In the genomic region with DNA sequence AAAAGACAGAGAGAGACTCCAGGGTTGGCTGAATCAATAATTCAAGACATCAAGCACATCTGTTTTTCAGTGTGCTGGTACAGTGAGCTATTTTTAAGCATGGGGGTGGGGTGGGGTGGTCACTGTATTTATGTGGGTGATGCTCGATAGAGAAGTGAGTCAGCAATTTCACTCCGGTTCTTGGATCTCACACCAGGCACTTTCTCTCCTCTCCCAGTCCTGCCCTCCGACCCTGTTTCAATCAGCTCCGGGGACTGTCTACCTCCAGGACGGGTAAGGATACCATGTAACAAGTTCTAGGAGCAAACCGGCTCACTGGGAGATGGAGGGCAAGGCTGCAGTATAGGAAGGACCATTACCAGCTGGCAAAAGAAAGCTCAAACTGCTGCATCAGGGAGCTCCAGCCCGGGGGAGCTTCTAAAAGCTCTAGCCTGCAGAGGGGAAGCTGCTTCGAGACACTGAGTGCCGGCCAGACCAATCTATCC, we compare ENCODE assay signal across 9 mouse cellular contexts. TPM values are rescaled to one million over a fixed set of nuclear protein-coding genes. Genes with fewer than 3 reads are reported as not detected.
A peak's percentile ranks its signal among the peaks of the same experiment; 100 is the strongest.
DNase-seq lines count a peak whose midpoint lies in the region; ATAC-seq and TF ChIP-seq lines count a peak whose summit lies in the region.
"Had no signal": no experiment of that assay in that cellular context is flagged by ENCODE, and none has a peak within 500 bp of the region (broad histone marks: within the 10 kb centered on the region; RNA-seq: fewer than 3 reads in every experiment).

No protein-coding gene starts in this region.

- peak; percentile 89 for DNase-seq in MEL (ENCODE audit: low read depth, low spot score)
- DNase-seq in fibroblast of lung, adult 2 months (ENCODE audit: low read depth): peak; percentile 41
- no peak for DNase-seq in urinary bladder, adult 18-20 months (ENCODE audit: low spot score in 2 of 2)
- no peak for DNase-seq in left cerebral cortex, adult 8-10 months (ENCODE audit: low spot score in 2 of 2)
- no peak for DNase-seq in ovary, postnatal 14 days (ENCODE audit: low spot score)
- DNase-seq: right cerebral cortex, postnatal 14 days had no signal

- H3K9ac ChIP-seq in hindbrain, embryonic 13.5 days: no peak overlapping the region
- no peak overlapping the region for H3K9ac ChIP-seq in hindbrain, embryonic 16.5 days (ENCODE audit: low read depth, low read length)
- peak overlapping the region; percentile 79 for H3K9ac ChIP-seq in MEL (ENCODE audit: control insufficient read depth, low read depth, low read length, poor library complexity, severe bottlenecking)

- peaks cover 49% of the 10 kb centered on the region for H3K36me3 ChIP-seq in hindbrain, embryonic 13.5 days
- peaks cover 3% of the 10 kb centered on the region; the same call in 1 of the 2 replicates for H3K36me3 ChIP-seq in hindbrain, embryonic 16.5 days (ENCODE audit: control insufficient read depth, insufficient read depth, low read length)
- H3K36me3 ChIP-seq in MEL (ENCODE audit: control insufficient read depth in 1 of 2, insufficient read depth in 2 of 2, low read length in 2 of 2): peaks cover 0 to 22% of the 10 kb centered on the region in 2 experiments; a peak in 2 of 4 replicates

- TF ChIP-seq POLR2A in MEL (IDR thresholded peaks at IDR 0.05; ENCODE audit: control insufficient read depth in 1 of 2, insufficient read depth in 1 of 2, low read depth in 1 of 2, low read length in 2 of 2, poor library complexity in 1 of 2): peak in 1 of 2 experiments; percentile 64; a peak in 2 of 4 replicates

- no peak for TF ChIP-seq CTCF in MEL (IDR thresholded peaks at IDR 0.05 in 2 of 3, conservative IDR thresholded peaks at IDR 0.05 in 1 of 3; ENCODE audit: control insufficient read depth in 1 of 3, insufficient read depth in 1 of 3, low read depth in 2 of 3, low read length in 3 of 3, poor library complexity in 1 of 3, severe bottlenecking in 1 of 3)

- H3K4me2 ChIP-seq in hindbrain, embryonic 13.5 days: no peak overlapping the region
- H3K4me2 ChIP-seq in hindbrain, embryonic 16.5 days (ENCODE audit: low read length): no peak overlapping the region

- H3K9me3 ChIP-seq in hindbrain, embryonic 13.5 days: no peaks in the 10 kb centered on the region
- H3K9me3 ChIP-seq in hindbrain, embryonic 16.5 days (ENCODE audit: control insufficient read depth, low read length): no peaks in the 10 kb centered on the region
- H3K9me3 ChIP-seq in MEL (replicated peaks; ENCODE audit: insufficient read depth, low read length): no peaks in the 10 kb centered on the region

- H3K27ac ChIP-seq in hindbrain, embryonic 13.5 days: 0 out of 2 replicates have a peak overlapping the region, but pooled peaks have one; percentile 23
- H3K27ac ChIP-seq in hindbrain, embryonic 16.5 days (ENCODE audit: low read depth, low read length): no peak overlapping the region
- H3K27ac ChIP-seq in MEL (ENCODE audit: control insufficient read depth, low read depth, low read length): peak overlapping the region; percentile 87

- no peak for ATAC-seq in hindbrain, embryonic 13.5 days (ENCODE audit: low FRiP score)
- no peak for ATAC-seq in hindbrain, embryonic 16.5 days
- peak; percentile 67 for ATAC-seq in megakaryocyte progenitor cell, adult 5-6 weeks (replicated peaks; ENCODE audit: poor library complexity)

- 0 out of 2 replicates have a peak, but pooled peaks cover 5% of the 10 kb centered on the region for H3K4me1 ChIP-seq in hindbrain, embryonic 13.5 days (replicated peaks)
- H3K4me1 ChIP-seq in hindbrain, embryonic 16.5 days (ENCODE audit: control insufficient read depth, insufficient read depth, low read depth, low read length): no peaks in the 10 kb centered on the region; the same call in 1 of the 2 replicates
- H3K4me1 ChIP-seq in MEL (ENCODE audit: control insufficient read depth in 1 of 2, insufficient read depth in 2 of 2, low read length in 2 of 2): peaks cover 14 to 30% of the 10 kb centered on the region in 2 experiments

- no peak overlapping the region for H3K4me3 ChIP-seq in hindbrain, embryonic 13.5 days
- no peak overlapping the region for H3K4me3 ChIP-seq in hindbrain, embryonic 16.5 days (ENCODE audit: low read length)
- H3K4me3 ChIP-seq in MEL (ENCODE audit: control insufficient read depth in 1 of 2, insufficient read depth in 1 of 2, low read depth in 2 of 2, low read length in 2 of 2): peak overlapping the region; percentile 71 to 81

- peak in 1 of 2 experiments; percentile 77; a peak in 2 of 4 replicates for TF ChIP-seq EP300 in MEL (IDR thresholded peaks at IDR 0.05; ENCODE audit: low read depth in 1 of 2, low read length in 2 of 2)

- H3K27me3 ChIP-seq in hindbrain, embryonic 13.5 days: no peaks in the 10 kb centered on the region
- no peaks in the 10 kb centered on the region for H3K27me3 ChIP-seq in hindbrain, embryonic 16.5 days (replicated peaks; ENCODE audit: control insufficient read depth, insufficient read depth, low read length)
- no peaks in the 10 kb centered on the region for H3K27me3 ChIP-seq in MEL (ENCODE audit: control insufficient read depth in 1 of 2, insufficient read depth in 2 of 2, low read length in 2 of 2)

- peaks cover 11% of the 10 kb centered on the region for H3K79me2 ChIP-seq in MEL (ENCODE audit: control insufficient read depth, insufficient read depth, low read length, poor library complexity)

- TF ChIP-seq RAD21 in MEL (IDR thresholded peaks at IDR 0.05; ENCODE audit: low read depth, low read length): no peak

- WGBS in hindbrain, embryonic 13.5 days: 66% methylated on average over 9 of the region's 9 CpGs
- WGBS in hindbrain, embryonic 16.5 days: 71% methylated on average over 9 of the region's 9 CpGs

TF ChIP-seq in MEL, 35 proteins besides CTCF, POLR2A, EP300 and RAD21:
- no peak for TF ChIP-seq ZKSCAN1 (IDR thresholded peaks at IDR 0.05; ENCODE audit: low read depth, low read length)
- peak; percentile 92 for TF ChIP-seq ETS1 (IDR thresholded peaks at IDR 0.05; ENCODE audit: low read depth, low read length)
- TF ChIP-seq MAZ (IDR thresholded peaks at IDR 0.05; ENCODE audit: low read depth, low read length): no peak
- peak; percentile 82 for TF ChIP-seq TBP (IDR thresholded peaks at IDR 0.05; ENCODE audit: low read depth, low read length)
- TF ChIP-seq SIN3A (IDR thresholded peaks at IDR 0.05; ENCODE audit: low read length): peak; percentile 79
- peak; percentile 36; the same call in 1 of the 2 replicates for TF ChIP-seq TCF12 (IDR thresholded peaks at IDR 0.05; ENCODE audit: low read depth, low read length)
- TF ChIP-seq MEF2A (IDR thresholded peaks at IDR 0.05; ENCODE audit: extremely low read depth, insufficient replicate concordance, low read depth, low read length, poor library complexity, severe bottlenecking): peak; percentile 94
- TF ChIP-seq GABPA (IDR thresholded peaks at IDR 0.05; ENCODE audit: low read depth, low read length): peak; percentile 92
- TF ChIP-seq NELFE (IDR thresholded peaks at IDR 0.05; ENCODE audit: low read depth, low read length): peak; percentile 62
- peak; percentile 88 for TF ChIP-seq MAFK (IDR thresholded peaks at IDR 0.05; ENCODE audit: borderline replicate concordance, low read depth, low read length)
- no peak for TF ChIP-seq SMC3 (IDR thresholded peaks at IDR 0.05; ENCODE audit: low read depth, low read length)
- peak; percentile 74 for TF ChIP-seq MXI1 (IDR thresholded peaks at IDR 0.05; ENCODE audit: low read depth, low read length)
- no peak for TF ChIP-seq MYC (IDR thresholded peaks at IDR 0.05; ENCODE audit: low read depth, low read length)
- 0 out of 2 replicates have a peak, but pooled peaks have one; percentile 17 for TF ChIP-seq JUND (IDR thresholded peaks at IDR 0.05; ENCODE audit: low read depth, low read length)
- TF ChIP-seq GATA1 (IDR thresholded peaks at IDR 0.05; ENCODE audit: low read depth, low read length): peak; percentile 41; the same call in 1 of the 2 replicates

RNA-seq across cellular contexts. Expression of a gene that starts 10.6 kb away (rescaled TPM):
- polyA plus RNA-seq in hindbrain, embryonic 13.5 days (2015; fragmentation: Nextera tagmentation; extraction: Ambion mirVana): 43.9 and 44.6 TPM in 2 replicates
- 35.7 and 40.1 TPM in 2 replicates for polyA plus RNA-seq in hindbrain, embryonic 16.5 days (2015; fragmentation: Nextera tagmentation; extraction: Ambion mirVana)
- total RNA-seq in MEL (2012; rRNA removed): 22.1 and 26.0 TPM in 2 replicates
- polyA plus RNA-seq in MEL (2012; ENCODE audit: insufficient read depth in 1 of 2, insufficient read length in 2 of 2, low read depth in 1 of 2, low replicate concordance in 2 of 2, missing spikeins in 1 of 2): 10 to 100 TPM; 62.0 to 69.1 TPM
- total RNA-seq in megakaryocyte progenitor cell, adult 5-6 weeks (2015): 56.2 and 56.6 TPM in 2 replicates
- total RNA-seq in megakaryocyte progenitor cell, adult 5-6 weeks (2017): 22.5 and 23.5 TPM in 2 replicates
- 10 to 100 TPM; 76.4 to 82.2 (median 79.0) TPM for total RNA-seq in left cerebral cortex, adult 8-10 months (2022)

RNA-seq across cellular contexts. Expression of a gene that starts 43.7 kb away (rescaled TPM):
- 425 and 430 TPM in 2 replicates for polyA plus RNA-seq in hindbrain, embryonic 13.5 days (2015; fragmentation: Nextera tagmentation; extraction: Ambion mirVana)
- 333 and 334 TPM in 2 replicates for polyA plus RNA-seq in hindbrain, embryonic 16.5 days (2015; fragmentation: Nextera tagmentation; extraction: Ambion mirVana)
- 42.8 and 49.0 TPM in 2 replicates for total RNA-seq in MEL (2012; rRNA removed)
- polyA plus RNA-seq in MEL (2012; ENCODE audit: insufficient read depth in 1 of 2, insufficient read length in 2 of 2, low read depth in 1 of 2, low replicate concordance in 2 of 2, missing spikeins in 1 of 2): 100 to 1,000 TPM in 1 of 2 experiments, 10 to 100 TPM in 1; 65.5 to 177 TPM
- total RNA-seq in megakaryocyte progenitor cell, adult 5-6 weeks (2015): 91.0 and 97.5 TPM in 2 replicates
- 122 and 128 TPM in 2 replicates for total RNA-seq in megakaryocyte progenitor cell, adult 5-6 weeks (2017)
- 100 to 1,000 TPM; 204 to 226 (median 221) TPM for total RNA-seq in left cerebral cortex, adult 8-10 months (2022)

Comparison
In these comparisons a context has a peak if more than half of its experiments do, and no peak if none do; other contexts are left out.
1. H3K4me3 ChIP-seq: peak in MEL (2 of 2); none in hindbrain, embryonic 13.5 days (single experiment) and hindbrain, embryonic 16.5 days (single experiment).
2. DNase-seq: peak in MEL (single experiment) and fibroblast of lung, adult 2 months (single experiment); none in urinary bladder, adult 18-20 months (0 of 2), left cerebral cortex, adult 8-10 months (0 of 2) and ovary, postnatal 14 days (single experiment).